In the genomic region with DNA sequence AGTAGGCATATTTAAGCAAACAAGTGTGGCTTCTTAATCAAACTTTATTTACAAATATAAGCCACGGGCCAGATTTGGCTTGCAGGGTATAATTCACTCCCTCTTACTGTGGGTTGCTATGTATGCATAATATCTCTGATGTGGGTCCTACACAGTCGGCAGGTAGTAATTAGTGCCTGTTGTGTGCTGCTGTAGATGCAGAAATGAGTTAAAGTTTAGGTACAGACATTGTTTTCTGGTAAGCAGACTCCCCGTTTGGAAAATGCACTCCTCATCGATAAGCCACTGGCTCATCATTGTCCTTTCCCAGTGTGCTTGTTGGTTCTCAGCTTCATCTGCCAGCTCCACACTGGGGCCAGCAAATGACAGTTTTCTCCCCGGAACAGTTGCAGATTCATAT, we compare ENCODE assay signal across 18 mouse cellular contexts.
"Had no signal": no experiment of that assay in that cellular context is flagged by ENCODE, and none has a peak within 500 bp of the region (broad histone marks: within the 10 kb centered on the region; RNA-seq: fewer than 3 reads in every experiment).

No protein-coding gene starts in this region.

- H3K4me1 ChIP-seq: liver, embryonic 12.5 days; midbrain, embryonic 12.5 days; neural tube, embryonic 13.5 days; neural tube, embryonic 15.5 days had no signal

- H3K9me3 ChIP-seq: liver, embryonic 12.5 days; midbrain, embryonic 12.5 days; neural tube, embryonic 13.5 days; neural tube, embryonic 15.5 days had no signal

- ATAC-seq: liver, embryonic 12.5 days; midbrain, embryonic 16.5 days had no signal

- H3K36me3 ChIP-seq: liver, embryonic 12.5 days; midbrain, embryonic 12.5 days; neural tube, embryonic 13.5 days; neural tube, embryonic 15.5 days had no signal

- H3K4me3 ChIP-seq: liver, embryonic 12.5 days; midbrain, embryonic 12.5 days; myocyte; neural tube, embryonic 13.5 days; neural tube, embryonic 15.5 days had no signal

- DNase-seq: lung, adult 18-20 months; lung, embryonic 14.5 days; lung, postnatal 4 days; midbrain, embryonic 14.5 days; retina, postnatal 1 day; right cerebral cortex, postnatal 25 days; right cerebral cortex, postnatal 4 days; spleen, adult 18-20 months; thymus, adult 18-20 months; thymus, postnatal 14 days; thymus, postnatal 36 days had no signal

- H3K9ac ChIP-seq: liver, embryonic 12.5 days; liver, embryonic 14.5 days; lung, embryonic 14.5 days; midbrain, embryonic 12.5 days; neural tube, embryonic 13.5 days; neural tube, embryonic 15.5 days had no signal

- H3K27ac ChIP-seq: liver, embryonic 12.5 days; liver, embryonic 14.5 days; midbrain, embryonic 12.5 days; neural tube, embryonic 13.5 days; neural tube, embryonic 15.5 days had no signal

- H3K4me2 ChIP-seq: liver, embryonic 12.5 days; lung, embryonic 14.5 days; midbrain, embryonic 12.5 days; neural tube, embryonic 13.5 days; neural tube, embryonic 15.5 days had no signal

- H3K27me3 ChIP-seq: liver, embryonic 12.5 days; midbrain, embryonic 12.5 days; neural tube, embryonic 13.5 days; neural tube, embryonic 15.5 days had no signal
